Mouse (Mus musculus) megakaryocyte-erythroid progenitor cell, adult 5-6 weeks (primary cell): ENCODE measurements around the gene Prph2. TPM values are rescaled to one million over a fixed set of nuclear protein-coding genes. Genes with fewer than 3 reads are reported as not detected.

Source experiments
- ATAC-seq: replicated peaks from 2 replicates; pipeline ENCODE4 v1.8.0; 2016; ENCODE audit warnings: mild to moderate bottlenecking, inconsistent platforms; ENCODE audit not compliant: severe bottlenecking, poor library complexity, low FRiP score, low TSS enrichment
- total RNA-seq, 2 experiments: library from RNA; stranded (forward) in 1 of 2; stranded (reverse) in 1 of 2; fragments of 200-1000, 215-1000 nt in 1 of 2; fragments of >200 nt in 1 of 2; fragmentation: Nextera tagmentation in 1 of 2; gene quantifications; 2 replicates each; pipeline ENCODE4 v1.2.3; 2014 to 2017

The Prph2 gene
- total RNA-seq, 2 experiments from 2014 or later = not detected

DNA sequence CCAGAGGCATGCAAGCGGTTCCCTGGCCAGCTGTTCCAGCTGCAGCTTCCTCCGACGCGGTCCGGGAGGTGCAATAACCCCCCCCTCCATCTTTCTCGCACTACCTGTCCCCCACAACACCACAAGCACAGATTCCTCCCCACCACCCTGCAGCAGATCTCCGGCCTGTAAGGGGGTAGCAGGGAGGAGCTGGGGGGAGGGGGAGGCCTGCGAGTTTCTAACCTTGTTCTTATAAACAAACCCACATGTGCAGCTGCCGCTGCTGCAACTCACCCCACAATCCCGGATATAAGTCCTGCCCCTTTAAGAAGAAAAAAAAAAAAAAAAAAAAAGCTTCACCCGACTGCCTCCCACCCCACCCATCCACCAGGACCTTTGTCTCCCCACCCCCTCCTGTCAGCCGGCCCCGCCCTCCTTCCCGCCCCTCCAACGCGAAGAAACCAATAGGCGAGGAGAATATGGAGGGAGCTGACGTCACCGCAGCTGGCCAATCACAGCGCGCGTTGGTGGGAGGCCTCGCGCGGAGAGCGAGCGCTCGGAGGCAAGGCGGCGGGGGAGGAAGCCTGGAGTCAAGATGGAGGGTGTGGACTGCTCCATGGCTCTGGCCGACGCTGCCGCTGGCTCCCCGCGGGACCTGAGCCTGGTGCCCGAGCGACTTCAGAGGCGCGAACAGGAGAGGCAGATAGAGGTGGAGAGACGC lies 20.0 kb upstream of the Prph2 start, which contains the start of gene Tbcc:
TSS of gene Tbcc (plus strand) at position 569 of the 700 bp plus-strand sequence.
- ATAC-seq = peak; percentile 87

DNA sequence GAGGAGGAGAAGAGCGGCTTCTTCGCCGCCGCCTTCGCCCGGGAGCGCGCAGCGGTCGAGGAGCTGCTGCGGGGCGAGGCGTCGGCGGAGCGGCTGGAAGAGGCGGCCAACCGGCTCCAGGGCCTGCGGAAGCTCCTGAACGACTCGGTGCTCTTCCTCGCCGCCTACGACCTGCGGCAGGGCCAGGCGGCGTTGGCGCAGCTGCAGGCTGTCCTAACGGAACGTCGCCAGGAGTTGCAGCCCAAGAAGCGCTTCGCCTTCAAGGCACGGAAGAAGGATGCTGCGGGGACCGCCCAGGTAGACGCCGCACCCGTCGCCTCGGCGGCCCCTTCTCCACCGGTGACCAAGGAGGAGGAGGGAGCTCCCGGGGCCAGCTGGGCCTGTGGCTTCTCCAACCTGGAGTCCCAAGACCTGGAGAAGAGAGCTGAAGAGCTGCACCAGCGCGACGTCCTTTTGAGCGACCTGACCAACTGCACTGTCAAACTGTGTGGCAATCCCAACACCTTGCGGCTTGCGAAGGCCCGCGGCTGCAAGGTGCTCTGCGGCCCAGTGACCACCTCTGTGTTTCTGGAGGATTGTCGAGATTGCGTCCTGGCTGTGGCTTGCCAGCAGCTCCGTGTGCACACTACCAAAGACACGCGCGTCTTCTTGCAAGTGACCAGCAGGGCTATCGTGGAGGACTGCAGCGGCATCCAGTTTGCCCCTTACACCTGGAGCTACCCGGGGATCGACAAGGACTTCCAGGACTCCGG lies 19.2 kb upstream of the Prph2 start:
- ATAC-seq = no peak; the same call in 1 of the 2 replicates

DNA sequence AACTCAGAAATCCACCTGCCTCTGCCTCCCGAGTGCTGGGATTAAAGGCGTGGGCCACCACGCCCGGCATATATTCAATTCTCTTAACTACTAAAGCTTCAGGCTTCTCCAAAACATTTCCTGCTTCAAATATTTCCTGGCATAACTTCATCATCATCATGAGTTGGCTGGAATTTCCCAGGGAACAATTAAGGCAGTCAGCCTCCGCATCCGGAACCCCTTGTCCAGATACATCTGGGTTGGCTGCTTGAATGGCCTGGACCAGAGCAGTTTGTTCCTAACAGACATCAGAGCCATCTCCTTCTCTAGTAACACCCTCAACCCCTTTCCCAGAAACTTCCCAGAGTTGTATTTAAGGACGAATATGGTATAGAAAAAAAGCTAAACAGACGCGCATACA lies 14.8 kb upstream of the Prph2 start:
- ATAC-seq = no peak

DNA sequence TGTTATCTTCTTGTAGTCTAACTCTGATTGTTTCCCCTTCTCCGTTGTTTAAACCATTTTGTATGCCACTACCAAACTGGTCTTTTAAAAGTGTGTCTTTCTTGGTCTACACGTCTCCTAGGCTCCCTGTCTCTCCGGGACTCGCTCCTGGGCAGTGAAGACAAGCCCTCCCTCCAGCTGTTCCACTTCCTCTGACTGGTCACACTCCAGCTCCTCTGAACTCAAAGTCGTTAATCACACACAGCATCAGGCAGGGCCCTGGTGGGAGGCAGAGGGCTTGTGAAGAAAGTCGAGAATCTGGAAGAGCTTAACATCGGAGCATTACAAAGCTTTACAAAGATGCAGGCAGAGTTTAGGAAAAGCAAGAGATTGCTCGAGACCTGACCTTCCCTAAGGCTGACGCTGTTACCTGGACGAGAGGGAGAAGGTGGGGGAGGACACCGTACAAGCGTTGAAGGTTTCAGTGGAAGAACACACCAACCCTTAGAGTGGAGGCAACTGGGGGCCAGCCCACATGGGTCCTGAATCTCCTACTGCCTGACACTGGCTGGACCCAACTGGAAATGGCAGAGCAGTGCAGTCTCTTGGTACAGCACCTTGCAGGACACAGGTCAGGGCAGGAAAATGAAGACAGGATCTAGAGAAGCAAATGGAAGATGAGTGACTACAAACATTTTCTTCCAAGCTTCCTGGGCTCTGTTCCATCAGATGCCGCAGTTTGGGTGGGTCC lies 12.9 kb upstream of the Prph2 start:
- ATAC-seq = no peak

DNA sequence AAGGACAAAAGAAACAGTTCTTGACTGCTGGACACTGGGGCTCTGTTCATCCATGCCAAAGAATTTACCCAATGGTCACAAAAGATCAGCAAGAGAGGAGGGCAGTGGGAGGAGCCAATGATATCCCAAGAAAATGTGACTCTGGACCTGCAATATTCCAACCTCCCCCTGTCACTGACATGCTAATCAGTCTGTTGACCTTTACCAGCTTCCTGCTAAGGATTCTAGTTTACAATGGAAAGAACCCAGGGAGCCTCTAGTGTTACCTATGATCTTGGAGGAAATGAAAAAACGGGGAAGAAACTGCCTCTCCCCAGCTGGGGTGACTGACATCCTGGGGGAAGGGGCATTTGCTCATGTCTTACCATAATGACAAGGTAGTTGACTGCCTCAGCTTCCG lies 9.3 kb upstream of the Prph2 start:
- ATAC-seq = no peak

DNA sequence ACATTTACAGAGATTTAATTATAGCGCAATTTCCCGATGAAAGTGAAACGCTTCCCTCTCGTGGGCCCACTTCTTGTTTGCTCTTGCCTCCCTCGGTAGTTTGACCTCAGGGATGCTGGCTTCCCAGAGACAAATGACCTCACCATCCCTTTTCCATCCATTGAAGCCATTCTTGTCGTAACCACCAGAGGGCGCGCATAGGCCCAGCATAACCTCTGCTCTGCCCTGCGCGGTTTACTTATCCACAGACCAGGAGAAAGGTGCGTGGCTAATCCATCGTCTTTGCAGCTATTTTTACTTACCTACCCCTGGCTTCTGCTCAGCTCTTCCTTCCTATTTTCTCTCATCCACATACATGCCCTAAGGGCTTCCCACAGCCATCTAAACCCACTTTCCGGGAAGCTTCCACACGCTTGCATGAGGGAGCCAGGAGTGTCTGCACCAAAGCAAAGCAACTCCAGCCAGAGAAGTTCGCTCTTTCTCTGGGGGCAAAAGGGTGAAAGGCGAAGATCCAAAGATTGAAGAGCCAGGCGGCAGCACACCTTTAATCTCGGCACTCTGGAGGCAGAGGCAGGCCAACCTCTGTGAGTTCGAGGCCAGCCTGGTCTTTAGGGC lies 6.3 kb upstream of the Prph2 start:
- ATAC-seq = peak; percentile 94

DNA sequence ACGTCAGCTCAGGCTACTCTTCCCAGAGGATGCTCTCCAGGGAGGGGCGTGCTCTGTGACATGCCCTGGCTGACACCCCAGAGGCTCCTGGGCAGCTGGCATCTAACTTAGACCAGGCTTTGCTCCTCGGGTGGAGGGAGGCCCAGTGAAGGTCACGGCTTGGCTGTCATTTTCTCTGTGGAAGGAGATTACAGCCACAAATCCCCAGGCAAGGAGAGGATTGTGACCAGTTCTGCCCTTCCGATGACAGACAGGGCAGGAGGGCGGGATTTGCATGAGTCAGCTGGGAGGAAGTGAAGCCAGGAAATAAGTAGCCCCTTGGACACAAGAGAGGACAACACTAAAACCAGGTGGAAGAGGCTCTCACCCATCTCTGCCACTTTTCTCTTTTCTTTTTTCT lies 2.1 kb downstream of the Prph2 start:
- no peak for ATAC-seq

DNA sequence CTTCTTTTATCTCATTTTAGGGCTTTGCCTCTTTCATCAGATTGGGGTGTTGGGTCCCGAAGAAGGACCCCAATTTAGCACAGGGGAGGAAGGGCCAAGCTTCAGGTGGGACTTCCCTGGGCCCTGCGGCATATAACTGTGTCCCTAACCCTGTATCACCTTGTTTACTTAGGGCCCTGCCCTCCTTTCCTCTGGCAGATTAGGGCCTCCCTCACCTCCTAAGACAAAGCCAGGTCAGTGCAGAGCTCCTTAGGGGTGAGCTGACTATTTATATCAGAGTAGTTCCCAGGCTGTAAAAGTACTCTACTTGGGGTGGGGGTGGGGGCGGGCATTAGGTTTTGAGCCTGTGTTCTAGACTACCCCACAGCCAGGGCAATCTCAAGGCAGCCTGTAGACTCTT lies 4.9 kb downstream of the Prph2 start:
- ATAC-seq = no peak

DNA sequence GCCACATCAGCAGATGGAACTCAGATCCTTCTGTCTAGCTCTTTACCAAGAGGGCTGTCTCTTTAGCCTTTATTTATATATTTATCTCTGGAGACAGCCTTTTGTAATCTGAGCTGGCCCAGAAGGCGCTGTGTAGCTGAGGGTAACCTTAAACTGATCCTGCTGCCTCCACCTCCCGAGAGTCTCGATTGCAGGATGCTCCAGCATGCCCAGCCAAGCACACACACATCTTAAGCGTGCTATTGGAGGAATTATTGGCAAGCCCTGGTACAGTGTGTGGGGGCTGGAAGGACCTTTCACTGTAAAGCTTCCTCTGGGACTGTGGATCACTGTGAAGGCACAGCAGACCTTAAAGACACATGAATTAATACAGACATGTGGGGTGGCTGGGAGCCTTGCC lies 8.7 kb downstream of the Prph2 start:
- no peak for ATAC-seq

DNA sequence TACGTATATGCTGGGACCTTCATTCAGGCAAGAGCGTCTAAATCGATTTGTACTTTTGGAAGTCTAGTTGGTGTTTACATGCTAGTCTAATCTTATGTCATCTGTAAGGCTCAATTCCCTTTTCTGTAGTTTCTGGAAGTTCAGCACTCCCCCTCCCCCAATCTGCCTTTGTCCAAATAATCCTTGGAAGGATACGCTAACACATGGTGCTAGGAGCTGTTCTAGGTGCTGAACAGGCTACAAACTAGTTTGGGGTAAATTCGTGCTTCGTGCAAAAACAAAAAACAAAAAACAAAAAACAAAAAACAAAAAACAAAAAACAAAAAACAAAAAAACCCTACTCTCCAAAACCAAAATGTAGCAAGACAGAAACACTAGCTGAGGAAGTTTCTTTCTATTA lies 10.6 kb downstream of the Prph2 start:
- ATAC-seq = no peak

DNA sequence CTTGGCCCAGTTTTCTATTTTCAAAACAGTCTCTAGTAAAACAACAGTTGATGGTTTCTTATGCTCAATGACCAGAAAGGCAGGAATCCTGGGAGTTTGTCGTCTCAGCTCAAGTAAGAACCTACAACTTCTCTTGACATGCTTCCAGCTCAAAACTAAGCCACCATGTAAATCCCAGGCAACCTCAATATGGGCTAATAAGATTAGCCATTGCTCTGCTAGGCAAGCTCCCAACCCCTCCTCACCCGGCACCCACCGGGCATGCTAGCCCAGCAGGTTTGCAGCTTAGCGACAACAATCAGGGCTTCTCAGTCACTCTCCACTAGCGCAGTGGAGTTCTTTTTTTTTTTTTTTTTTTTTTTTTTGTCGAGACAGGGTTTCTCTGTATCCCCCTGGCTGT lies 15.9 kb downstream of the Prph2 start:
- no peak for ATAC-seq

DNA sequence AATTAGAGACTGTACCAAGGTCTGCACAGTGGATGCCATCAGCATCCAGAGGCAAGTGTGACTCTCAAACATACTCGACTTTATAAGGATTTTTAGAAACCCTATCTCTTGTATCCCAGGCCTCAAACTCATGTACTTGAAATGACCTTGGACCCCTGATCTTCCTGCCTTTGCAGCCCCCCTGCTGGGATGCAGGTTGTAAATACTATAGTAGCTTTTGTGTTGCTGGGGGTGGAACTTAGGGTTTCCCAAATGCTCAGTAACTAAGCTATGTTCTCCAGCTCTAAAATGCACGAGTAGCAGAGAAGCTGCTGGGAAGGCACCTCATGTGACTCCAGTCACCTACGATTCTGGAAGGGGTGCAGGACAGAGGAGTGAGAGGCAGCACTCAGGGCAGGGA lies 16.7 kb downstream of the Prph2 start:
- no peak for ATAC-seq

DNA sequence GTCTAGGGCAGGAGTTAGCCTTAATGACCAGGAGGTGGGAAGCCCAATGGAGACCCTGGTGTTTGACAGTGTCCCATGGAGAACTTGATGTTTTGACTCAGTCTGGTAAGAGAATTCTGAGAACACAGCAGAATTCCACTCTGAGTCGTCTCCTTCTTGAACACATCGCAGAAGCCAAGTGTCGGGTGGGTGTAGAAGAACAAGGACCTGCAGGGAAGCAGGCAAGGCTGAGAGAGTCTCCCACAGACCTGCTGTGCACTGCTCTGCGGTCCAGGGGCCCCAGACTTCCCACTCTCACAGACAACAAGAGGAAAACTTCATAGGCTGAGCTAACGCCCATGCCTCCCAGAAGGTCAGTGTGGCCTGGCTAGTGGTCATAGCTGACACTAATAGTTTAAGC lies 17.5 kb downstream of the Prph2 start:
- no peak for ATAC-seq

DNA sequence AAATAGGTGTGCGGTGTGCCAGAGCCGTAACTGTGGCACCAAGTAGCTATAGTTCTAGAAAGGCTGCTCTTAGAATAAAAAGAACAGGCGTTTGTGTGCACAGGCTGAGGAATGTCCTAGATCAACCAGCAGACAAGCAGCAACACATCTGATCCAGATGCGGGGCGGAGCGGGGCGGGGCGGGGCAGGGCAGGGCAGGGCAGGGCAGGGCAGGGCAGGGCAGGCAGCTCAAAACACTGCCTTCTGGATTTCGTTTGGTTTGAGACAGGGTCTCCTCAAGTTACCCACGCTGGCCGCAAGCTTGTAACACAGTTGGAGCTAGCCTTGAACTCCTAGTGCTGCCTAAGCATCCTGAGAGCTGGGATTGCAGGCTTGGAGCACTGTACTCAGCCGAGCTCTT lies 19.0 kb downstream of the Prph2 start:
- ATAC-seq = no peak

DNA sequence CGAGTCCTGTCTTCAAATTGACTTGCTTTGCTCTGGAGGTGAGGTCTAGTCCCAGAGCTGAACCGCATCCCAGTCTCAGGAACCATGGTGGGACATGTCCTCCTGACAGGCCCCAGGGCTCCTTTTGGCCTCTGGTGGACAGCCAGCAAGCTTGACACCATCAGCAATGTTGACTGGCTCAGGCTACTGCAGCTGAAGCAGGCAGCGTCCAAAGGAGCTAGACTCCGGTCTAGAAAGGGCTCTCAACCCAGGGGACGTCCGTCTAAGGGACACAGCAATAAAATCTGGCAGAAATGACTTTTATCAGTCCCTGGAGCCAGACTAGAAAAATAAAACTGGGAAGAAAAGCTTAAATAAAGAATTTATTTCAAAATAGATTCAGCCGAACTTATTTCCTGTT lies 19.6 kb downstream of the Prph2 start:
- ATAC-seq = no peak

DNA sequence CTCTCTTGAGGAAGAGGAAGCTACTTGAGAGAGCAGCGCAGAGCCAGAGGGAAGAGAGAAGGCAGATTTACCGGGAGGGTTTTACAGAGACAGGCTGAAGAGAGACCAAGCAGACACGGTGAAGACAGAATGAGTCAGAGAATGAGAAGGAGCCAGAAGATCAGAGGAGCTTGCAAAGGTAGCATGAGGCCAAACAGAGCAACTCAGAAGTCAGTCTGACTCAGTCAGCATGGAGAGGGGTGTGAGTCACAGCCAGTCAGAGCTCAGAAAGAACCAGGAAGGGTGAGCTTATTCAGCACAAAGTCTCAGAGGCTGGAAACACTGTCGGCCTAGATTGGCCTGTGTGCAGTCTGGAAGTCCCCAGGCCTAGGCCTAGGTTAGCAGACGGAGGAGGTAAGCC lies 22.7 kb downstream of the Prph2 start:
- ATAC-seq = no peak

DNA sequence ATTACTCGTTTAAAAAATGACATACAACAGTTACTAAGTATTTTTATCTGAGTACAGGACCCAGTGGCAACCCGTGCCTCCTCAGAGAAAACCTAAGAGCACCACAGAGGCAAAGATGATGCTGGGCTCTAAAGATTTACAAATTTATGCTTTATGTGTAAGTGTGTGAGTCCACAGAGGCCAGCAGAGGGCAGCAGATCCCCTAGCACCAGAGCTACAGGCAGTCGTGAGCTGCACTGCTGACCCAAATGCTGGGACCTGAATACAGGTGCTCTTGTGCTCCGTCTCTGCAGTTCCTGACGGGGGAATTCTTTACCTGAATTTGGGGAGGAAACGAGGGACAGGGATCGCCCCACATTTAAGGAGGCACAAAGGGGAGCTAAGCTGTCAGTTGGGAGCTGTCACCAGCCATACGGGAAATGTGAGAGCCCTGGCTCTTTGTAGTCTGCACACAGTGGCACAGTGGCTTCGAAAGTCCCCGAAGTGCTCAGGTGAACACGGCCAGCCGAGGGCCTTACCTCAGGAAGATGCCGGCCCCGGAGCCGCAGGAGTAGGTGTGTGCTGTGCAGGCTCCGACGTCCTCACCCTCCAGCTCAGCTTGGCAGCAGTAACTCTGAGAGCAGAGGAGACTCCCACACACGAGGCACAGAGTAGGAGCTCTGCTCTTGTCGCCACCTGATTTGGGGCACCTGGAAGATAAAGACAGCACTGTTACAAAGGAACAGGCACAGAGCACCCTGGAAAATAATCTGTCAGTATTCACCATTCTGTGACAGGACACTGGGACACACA lies 23.5 kb downstream of the Prph2 start:
- peak; percentile 74 for ATAC-seq

DNA sequence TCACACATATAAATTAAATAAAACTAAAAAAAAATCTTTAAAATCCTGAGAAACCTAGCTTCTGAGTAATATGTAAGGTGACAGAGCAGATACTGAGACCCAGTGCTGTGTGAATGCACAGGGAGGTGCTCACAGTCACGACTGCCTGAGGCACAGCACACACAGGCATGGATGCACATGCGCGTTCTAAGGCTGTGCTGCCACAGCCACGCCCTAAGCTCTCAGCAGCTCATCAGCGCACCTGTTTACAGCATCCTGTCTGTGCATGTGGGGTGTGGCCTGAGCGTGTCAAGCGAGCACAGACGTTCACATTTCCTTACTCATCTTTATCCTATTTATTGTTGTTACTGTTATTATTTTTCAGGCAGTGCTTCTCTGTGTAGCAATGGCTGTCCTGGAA lies 30.2 kb downstream of the Prph2 start:
- ATAC-seq = no peak

DNA sequence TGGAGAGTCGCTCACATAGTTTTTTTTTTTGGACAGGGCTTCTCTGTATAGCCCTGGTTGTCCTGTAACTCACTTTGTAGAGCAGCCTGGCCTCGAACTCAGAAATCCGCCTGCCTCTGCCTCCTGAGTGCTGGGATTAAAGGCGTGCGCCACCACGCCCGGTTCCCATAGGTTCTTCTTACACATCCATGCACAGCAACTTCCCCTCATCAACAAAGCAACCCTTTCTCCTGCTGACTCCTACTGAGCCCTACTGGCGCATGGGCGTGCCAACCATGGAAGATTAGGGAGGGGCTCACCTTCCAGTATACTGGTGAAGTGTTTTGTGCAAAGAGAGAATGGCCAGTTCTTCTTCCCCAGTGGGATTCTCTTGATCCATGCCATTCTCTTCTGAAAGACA lies 32.2 kb downstream of the Prph2 start:
- ATAC-seq = no peak
